Mouse (Mus musculus) inflammation-experienced regulatory T-cells, adult 6 months (primary cell): Measurements from ENCODE around the gene Arid5a. TPM values are rescaled to one million over a fixed set of nuclear protein-coding genes. Genes with fewer than 3 reads are reported as not detected.

Source experiments
- ATAC-seq: one replicate; pipeline ENCODE4 v1.8.0; 2017
- polyA plus RNA-seq, 3 experiments: library from polyadenylated mRNA; unstranded; fragments of 100-300 nt; shearing (Covaris generic); gene quantifications; one replicate each; pipeline ENCODE4 v1.2.1; 2017

The Arid5a gene
- 10 to 100 TPM; 75.9 to 89.1 (median 88.6) TPM for polyA plus RNA-seq

DNA sequence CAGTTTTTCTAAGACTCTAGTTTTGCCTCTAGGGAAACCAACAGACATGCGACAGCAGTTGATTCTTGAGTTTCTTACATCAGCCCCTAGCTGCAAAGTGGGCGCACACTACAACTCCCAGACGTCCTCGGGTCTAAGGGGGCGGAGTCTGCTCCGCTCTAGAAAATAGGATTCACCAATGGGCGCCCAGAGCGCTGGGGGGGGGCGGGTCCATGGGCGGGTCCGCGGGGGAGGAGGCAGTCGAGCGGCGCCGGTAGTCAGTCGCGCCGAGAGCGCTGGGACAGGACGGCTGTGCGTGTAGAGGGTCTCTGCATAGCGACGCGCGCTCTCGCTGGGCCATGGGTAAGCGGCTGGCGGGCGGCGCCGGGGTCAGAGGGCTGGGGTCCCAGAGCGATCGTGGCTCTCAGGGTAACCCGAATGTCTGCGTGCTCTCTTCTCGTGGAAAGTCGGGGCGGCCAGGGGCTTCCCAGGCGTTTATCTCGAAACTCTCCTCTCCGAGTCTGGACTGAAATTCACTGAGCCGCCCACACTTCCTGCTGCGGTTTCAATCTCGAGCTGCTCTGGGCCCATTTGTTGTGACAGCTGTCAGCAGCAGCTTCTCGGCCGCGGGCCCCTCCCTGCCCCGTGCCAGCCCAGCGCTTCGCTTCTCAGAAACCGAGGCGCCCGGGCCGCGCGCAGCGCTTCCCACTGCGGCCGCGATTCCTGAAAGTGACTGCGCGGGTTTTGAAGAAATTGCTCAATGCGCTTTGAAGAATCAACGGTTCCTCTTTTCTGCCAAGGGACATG, at the start of gene Arid5a:
TSS of gene Arid5a (plus strand) at position 239 of the 786 bp plus-strand sequence.
- peak; percentile 81 for ATAC-seq

DNA sequence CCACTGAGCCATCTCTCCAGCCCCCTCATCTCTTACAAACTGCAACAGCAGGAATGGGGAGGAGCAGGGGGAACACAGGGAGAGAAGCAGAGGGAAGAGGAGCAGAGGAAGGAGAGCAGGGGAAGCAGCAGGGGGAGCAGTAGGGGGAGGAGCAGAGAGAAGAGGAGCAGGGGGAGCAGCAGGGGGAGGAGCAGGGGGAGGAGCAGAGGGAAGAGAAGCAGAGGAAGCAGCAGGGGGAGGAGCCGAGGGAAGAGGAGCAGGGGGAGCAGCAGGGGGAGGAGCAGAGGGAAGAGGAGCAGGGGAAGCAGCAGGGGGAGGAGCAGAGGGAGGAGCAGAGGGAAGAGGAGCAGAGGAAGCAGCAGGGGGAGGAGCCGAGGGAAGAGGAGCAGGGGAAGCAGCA, 48.9 kb upstream of the Arid5a start:
- ATAC-seq: no peak

DNA sequence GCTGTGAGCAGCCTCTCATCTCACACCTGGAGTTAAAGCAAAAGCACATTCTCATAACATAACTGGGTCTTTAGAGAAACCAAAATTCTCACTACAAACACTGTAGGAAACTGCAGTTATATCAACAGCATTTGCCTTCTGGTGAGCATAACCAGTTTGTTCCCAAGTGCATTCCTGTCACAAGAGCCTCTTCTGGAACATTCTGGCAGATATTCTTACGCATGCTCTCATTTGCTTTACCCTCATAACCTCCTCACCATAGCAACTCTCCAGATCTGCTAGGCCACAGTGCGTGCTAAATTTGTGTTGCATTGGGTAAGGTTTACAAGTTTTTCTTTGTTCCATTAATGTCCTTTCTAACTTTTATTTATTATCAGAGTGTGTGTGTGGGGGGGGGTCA, 48.3 kb upstream of the Arid5a start:
- ATAC-seq: no peak

DNA sequence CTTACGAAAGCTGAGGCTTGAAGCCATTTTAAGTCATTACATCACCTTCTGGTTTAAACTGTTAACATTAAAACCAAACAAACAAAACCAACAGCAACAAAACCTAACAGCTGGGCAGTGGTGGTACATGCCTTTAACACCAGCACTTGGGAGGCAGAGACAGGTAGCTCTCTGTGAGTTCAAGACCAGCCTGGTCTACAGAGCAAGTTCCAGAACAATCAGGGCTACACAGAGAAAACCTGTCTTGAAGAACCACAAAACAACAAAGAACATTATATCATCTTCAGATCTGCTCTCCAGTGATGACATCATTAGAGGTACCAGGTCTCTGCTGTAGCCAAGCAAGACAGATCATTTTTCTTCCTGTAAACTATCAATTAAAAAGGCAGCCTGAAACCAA, 47.1 kb upstream of the Arid5a start:
- peak; percentile 27 for ATAC-seq

DNA sequence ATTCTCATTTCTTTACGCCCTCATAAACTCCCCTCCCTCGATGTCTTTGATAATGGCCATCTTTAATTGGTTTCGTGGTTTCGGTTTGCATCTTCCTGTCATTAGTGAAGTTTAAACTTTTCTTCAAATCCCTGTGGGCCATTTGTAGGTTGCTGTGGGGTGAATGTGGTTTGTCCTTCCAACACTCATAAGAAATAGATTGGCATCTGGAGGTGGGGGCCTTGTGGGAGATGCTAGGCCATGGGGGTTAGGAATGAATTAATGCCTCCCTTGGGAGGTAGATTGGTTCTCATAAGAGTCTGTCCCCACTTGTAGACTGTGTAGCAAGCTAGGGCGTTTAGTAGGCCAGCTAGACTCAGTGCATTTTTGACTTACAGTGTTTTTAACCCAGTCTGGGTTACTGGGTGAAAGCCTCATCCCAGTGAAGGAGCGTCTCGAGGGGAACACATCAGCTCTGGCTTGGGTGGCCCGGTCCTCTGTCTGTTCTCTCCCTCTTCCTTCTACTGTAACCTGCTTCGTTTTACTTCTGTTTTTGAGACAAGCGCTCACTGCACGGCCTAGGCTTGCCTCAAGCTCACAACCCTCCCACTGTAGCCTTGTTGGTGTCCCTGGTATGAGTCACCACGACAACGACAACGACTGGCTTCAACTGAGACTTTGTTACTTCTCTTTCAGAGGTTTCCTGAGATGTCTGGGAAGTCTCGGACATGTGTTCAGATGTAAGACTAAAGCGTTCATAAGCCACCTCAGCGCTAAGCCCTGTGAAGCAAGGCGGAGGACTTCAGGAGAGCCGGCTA, 45.6 kb upstream of the Arid5a start:
- ATAC-seq: peak; percentile 56

DNA sequence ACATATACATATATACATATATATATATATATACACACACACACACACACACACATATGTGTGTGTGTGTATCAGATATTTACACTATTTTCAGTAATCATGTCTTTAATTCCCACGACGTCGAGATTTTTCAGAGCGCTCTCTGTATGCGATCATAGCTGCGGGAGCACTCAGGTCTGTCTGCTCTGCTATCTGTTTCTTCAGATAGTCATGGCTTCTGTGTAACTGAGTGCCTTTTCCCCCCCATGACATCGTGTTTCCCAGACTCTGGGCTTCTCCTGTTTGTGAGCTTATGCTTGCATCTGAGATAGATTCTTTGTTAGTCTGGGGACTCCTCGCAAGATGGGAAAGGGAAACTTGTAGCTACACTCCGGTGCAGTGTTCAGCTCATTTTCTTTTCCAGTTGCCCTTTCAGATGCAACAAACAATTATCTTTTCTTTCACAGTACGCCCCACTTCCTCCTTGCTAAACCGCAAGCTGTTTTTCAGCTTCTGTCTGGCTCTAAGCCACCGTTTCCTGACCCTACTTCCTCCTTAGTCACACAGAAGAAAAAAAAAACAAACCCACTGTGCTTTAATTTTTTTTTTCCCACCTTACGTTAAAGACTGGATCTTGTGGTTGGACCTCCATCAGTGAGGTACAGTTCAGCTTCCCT, 43.6 kb upstream of the Arid5a start:
- ATAC-seq: peak; percentile 81

DNA sequence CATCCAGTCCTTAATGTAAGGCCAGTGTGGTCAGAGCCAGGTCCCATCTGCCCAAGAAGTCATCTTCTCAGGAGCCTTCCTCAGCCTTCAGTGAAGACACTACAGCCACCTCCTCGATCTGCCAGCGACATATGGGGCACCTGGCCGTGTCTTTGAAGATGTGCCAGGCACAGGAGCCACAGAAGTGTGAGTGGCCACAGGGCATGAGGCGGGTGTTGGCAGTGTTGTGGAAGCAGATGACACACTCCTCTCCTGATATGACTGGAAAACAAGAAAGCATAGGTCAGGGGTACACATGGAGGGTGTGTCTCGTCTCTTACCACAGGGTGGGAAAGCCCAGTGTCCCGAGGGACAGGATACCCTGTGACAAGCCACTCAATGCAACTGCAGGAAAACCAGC, 41.2 kb upstream of the Arid5a start:
- ATAC-seq: no peak

DNA sequence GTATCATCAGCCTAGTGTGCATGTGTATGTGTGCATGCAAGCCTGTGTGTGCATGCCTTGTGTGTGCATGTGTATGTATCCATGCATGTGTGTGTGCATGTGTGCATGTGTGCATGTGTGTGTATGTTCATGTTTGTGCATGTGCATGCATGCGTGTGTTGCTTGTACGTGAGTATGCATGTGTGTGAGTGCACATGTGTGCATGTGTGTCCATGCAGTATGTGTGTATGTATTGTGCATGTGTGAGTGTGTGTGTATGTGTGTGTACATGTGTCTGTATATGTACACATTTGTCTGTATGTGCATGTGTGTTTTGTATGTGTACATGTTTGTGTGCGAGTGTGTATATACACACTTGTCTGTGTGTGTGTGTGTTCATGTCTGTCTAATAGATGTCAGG, 39.9 kb upstream of the Arid5a start:
- no peak for ATAC-seq

DNA sequence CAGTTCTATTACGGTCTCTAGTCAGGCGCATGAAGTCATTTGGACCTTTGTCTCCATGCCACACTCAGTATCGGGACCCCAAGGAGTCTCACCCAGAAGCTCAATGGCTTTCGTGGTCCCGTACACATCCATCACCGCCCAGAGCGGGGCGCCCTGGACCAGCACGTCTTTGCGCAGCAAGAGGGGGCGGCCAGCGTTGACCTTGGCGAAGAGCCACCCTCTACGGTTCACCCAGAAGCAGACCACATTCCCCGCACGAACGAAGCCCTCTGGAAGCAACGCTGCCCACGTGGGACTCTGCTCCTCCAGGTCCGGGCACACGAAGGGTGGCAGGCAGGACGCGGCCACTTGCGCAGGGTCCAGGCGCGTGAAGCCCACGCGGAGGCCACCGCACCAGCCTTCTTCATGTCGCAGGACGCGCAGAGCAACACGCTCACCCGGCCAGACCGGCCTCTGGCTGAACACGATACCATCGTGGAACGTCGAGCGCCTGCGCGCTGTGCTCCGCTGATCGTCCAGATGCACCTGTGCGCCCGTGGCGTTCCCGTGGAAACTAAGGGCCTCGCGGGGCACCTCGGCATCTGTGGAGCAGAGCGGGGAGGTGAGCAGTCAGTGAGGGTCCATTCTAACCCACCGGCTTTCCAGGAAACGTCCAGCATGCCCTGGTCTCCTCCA, 38.3 kb upstream of the Arid5a start:
- no peak for ATAC-seq

DNA sequence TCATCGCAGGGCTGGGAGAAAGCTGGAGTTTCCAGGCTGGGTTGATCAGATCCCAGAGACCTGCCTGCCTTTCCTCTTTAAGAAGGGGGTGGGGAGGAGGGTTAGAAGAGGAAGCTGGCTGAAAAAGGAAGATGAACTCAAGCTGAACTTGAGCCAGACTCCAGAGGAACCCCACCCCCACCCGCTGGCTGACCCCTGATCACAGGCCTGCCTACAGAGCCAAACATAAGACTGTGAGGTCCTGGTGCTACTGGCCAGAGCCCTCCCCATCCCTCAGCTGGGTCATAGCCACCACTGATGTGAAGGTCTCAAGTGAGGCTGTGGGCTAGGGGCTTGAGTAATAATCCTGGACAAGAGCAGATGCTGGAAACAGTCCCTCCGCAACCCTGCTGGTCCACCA, 36.9 kb upstream of the Arid5a start:
- no peak for ATAC-seq

DNA sequence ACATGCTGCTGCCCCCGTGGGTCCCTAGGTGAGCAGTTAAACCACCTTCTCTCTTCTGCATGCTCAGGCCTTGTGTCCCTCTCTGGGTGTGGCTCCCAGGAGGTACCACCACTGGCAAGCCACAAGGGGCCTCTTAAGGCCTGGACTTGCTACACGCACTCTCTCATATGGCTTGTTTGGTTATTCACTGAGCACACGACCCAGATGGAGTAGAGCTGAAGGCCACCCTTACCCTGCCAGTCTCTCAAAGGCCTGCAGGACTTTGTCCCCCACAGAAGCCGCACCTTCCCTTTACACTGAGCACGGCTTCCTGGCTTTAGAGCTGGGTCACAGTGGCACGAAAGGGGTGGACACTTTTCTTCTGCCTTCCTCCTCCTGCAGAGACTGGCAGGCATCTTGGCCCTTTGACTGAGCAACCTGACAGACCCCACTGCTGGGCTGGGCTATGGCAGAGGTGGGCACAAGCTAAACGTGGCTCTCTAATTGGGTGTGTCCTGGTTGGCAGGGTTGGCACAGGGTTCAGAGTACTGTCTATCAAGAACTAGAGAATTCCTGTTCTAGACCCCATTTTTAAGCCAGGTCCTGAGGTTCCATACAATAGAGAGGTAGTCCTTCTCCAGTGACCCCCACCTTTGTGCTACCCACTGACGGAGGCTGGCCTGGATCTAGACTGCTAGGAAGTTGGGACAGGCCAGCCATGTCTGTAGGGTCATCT, 35.9 kb upstream of the Arid5a start:
- no peak for ATAC-seq

DNA sequence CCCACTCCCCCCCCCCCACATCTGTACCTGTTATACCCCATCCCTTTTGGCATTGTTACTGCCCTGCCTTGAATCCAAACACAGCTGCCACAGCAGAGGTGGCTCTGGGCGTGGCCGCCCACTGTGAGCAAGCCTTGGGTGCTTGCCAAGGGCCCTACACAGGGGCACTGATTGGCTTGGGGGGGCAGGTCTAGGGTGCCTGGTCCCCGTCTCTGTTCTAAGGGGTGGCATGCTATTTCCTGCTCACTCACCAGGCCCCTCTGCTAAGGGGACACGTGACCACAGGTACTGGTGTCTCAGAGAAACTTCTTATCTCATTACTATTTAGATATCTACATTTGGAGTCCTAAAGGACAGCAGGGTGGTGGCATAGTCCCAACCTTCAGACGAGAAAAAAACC, 35.0 kb upstream of the Arid5a start:
- ATAC-seq: peak; percentile 63

DNA sequence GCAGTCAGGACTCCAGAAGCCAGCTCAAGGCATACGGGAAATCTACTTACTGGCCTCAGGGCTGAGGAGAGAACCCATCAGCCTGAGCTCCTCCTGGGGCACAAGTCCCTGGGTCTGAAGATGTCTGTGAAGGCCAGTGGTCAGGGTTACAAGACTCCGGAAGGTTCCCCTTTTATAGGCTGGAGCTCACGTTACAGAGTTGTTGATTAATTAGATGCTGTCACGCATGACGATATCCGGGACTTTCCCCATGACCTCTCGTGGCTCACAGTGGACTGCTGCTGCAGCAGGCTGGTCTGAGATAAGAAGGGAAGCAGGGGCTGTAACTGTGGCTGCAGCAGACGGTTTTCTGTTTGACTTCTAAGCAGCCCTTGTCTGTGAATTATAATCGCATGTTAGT, 34.2 kb upstream of the Arid5a start:
- peak; percentile 71 for ATAC-seq

DNA sequence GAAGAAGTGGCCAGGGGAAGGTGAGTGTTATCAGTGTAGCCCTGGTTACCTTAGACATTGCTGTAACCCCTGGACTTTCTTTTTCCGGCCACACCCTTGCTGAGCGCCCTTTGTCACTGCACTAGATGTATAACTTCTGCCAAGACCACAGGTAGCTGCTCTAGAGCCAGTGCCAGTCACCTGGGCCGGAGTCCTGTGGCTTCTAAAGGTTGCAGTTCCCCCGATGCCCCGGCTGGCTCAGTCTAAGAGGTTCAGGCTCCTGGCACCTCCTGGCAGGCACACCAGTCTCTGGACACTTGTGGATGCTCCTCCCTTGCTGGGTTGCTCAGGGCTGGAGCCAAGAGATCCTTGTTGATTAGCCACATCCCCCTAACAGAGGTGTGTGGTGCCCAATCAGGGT, 33.1 kb upstream of the Arid5a start, which contains the start of gene Neurl3:
TSS of gene Neurl3 (minus strand) at position 225 of the 400 bp plus-strand sequence.
- ATAC-seq: no peak

DNA sequence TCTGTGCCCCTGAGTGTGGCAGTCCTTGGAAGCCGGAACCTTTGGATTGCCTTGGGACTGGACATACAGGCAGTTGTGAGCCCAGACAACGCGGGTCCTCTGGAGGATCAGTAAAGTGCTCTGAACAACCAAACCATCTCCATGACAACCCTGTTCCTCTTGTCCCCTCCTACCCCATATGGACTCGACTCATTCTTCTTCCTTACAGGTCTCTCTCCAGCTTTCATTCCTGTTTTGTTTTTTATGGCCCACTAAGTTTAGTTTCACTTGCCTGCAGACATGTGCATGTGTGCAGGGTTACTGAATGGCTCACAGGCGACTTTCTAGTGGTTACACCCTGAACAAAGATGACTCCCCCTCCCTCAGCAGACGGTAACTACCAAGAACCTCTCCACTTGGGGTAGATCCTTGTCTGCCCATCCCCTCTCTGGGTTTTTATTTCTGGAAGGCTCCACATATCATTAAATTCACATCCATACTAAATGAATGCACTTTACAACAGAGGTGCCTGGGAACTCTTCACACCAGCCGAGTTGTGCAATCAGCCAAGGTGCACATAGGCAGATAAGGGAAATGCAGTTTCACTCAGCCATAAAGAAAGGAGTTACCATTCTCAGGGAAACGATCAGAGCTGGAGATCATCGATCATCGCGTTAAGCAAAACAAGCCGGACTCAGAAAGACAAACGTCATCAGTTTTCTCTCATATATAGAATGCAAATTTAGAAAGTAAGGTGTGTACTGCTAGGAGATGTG, 31.7 kb upstream of the Arid5a start:
- no peak for ATAC-seq

DNA sequence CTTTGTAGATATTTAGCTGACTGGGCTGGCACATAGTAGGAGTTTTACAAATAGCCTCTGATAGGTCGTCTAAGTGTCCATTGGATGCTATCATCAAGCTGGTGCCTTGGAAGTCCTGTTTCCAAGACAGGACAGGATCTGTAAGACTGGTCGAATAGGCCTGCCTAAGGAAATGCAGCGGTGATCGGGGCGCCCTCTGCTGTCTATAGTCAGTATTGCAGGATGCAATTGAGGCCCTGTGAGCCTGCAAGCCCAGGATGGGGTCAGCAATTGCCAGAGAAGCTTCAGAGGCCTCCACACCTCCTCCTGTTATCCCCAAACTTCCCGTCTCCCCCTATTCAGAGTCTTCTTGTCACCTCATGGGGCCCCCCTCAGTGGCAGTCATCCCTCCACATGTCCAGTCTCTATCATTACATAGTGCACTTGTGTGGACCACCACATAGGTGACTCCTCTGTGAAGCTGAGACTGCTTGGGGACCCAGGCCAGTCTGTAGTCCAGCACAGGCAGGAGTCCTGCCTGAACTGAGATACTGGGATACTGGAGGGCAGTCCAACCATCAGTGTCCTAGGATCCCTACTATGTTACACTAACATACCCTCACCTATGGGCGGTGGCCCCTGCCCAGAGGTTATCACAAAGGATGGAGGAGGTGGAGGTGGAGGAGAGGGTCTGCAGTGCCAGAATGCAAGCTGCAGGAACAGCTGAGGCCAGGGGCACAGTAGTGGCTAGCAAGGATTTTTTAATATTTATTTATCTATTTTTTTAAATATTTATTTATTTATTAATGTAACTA, 30.1 kb upstream of the Arid5a start:
- ATAC-seq: no peak

DNA sequence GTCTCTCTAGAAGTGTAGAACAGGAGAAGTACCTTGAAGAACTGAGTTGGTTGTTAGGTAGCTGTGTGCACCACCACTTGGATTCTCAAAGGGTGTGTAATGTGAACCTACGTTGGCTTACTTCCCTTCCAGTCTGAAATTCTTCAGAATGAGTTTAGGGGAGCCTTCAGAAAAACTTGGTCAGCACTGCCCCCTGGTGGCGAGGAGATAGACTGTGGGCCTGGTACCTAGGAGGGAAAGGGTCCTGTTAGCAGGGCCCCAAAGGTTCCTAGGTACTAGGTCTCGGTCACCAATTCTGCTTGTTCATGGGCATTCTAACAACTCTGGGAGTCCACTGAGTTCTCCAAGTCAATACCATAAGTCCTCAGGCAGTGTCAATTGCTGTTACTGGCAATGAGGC, 28.3 kb upstream of the Arid5a start:
- ATAC-seq: peak; percentile 60

DNA sequence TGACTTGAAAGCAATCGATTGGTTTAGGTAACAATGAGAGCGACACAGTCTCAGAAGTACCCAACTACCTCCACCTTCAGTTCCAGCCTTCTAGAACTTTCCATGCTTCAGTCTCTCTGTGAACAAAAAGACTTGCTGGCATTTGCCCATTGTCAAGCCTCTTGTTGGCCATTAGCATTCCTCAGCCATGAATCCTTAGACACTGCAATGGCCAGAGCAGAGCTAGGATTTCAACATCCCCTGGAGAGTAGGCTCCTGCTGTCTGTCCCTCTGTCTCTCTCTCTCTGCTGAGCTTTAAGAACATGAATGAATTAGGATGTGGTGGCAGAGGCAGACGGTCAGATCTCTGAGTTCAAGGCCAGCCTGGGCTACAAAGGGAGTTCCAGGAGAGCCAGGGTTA, 26.6 kb upstream of the Arid5a start:
- no peak for ATAC-seq

DNA sequence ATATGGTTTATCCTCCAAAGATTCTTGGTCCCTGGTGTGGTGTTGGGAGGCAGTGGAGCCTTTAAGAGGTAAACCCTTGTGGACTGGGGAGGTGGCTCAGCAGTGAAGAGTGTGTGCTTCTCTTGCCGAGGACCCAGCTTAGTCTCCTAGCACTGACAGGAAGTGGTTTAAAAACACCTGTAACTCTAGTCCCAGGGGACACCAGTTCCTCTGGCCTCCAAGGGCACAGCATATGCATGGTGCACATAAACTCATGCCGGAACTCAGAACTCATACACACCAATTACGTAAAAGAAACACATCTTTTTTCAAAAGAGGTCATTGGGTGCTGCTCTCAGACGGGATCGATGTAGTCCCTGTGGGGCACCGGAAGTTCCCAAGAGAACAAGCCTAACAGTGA, 25.7 kb upstream of the Arid5a start:
- ATAC-seq: peak; percentile 82

DNA sequence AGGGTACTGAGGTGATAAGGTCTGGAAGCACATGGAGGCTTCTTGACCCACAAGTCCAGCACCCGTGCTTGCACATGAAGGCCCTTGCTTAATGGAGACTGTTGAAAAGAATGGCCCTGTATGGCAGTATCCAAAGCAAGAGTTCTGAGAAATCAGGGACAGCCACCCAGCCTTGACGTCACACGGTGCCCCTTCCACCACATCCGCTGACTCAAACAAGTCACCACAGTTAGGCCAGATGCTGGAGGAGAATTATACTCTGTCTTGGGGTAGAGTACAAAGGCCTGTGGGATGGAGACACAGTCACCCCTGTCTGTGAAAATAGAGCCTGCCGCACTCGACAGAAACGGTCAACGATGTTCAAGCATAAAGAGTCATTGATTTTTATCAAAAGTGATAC, 14.1 kb upstream of the Arid5a start:
- peak; percentile 47 for ATAC-seq

DNA sequence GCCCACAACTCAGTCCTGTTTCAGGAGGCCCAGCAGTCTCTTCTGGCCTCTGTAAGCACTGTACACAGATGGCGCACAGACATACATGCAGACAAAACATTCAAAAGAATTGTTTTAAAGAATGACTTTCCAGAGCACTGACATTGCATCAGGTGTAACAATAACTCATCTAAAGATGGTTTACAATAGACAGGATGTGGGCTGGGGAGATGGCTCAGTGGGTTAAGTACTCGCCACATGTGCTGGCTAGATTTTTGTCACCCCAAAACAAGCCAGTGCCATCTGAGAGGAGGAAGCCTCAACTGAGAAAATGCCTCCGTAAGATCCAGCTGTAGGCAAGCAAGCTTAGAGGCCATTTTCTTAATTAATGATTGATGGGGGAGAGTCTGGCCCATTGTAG, 13.1 kb upstream of the Arid5a start:
- peak; percentile 66 for ATAC-seq
